Mouse (Mus musculus) cortical plate, adult 2 months (tissue): ENCODE results near the gene 4930507D05Rik.

ENCODE experiments used
- CTCF ChIP-seq: fragments of 200-500 bp; IDR thresholded peaks from 2 replicates; pipeline ENCODE4 v1.5.1; 2011; ENCODE audit warnings: mild to moderate bottlenecking, control low read depth, low read length; ENCODE audit not compliant: insufficient read depth; ENCODE audit errors: extremely low read depth
- POLR2A ChIP-seq: fragments of 200-500 bp; IDR thresholded peaks from 2 replicates; pipeline ENCODE4 v1.6.1; 2011; ENCODE audit warnings: mild to moderate bottlenecking, low read length, control low read depth; ENCODE audit not compliant: insufficient read depth; ENCODE audit errors: extremely low read depth

GRCm38 (mm10) chr10:62471105-62471504 is 21.8 kb downstream of the 4930507D05Rik start:
- TF ChIP-seq CTCF (no peak), POLR2A (no peak)
